Mouse (Mus musculus) adrenal gland, postnatal 25 days (tissue): ENCODE results near the gene Pax3. TPM values are rescaled to one million over a fixed set of nuclear protein-coding genes. Genes with fewer than 3 reads are reported as not detected.
A peak's percentile ranks its signal among the peaks of the same experiment; 100 is the strongest.

ENCODE experiments used
- DNase-seq: peaks from one replicate; pipeline ENCODE4 v3.0.0; 2021; ENCODE audit warnings: mixed read lengths
- total RNA-seq: library from RNA; stranded (reverse); gene quantifications from 2 replicates; pipeline ENCODE4 v1.2.3, GENCODE M21; 2021

The Pax3 gene
- total RNA-seq, 1 experiment from 2014 or later = not detected

- no peak for DNase-seq
Measured at GRCm38 (mm10) chr1:78172334-78172733, 24.6 kb downstream of the Pax3 start.

- no peak for DNase-seq
Measured at GRCm38 (mm10) chr1:78171671-78172070, 25.3 kb downstream of the Pax3 start.

GRCm38 (mm10) chr1:78170771-78171170 is 26.2 kb downstream of the Pax3 start:
- no peak for DNase-seq

- no peak for DNase-seq
Measured at GRCm38 (mm10) chr1:78168796-78169195, 28.1 kb downstream of the Pax3 start.

- DNase-seq = no peak
Measured at GRCm38 (mm10) chr1:78167577-78168286, 29.2 kb downstream of the Pax3 start.

- DNase-seq = no peak
Measured at GRCm38 (mm10) chr1:78161745-78162144, 35.2 kb downstream of the Pax3 start.

- DNase-seq = no peak
Measured at GRCm38 (mm10) chr1:78157930-78158329, 39.0 kb downstream of the Pax3 start.

- DNase-seq = no peak
Measured at GRCm38 (mm10) chr1:78155796-78156195, 41.1 kb downstream of the Pax3 start.

GRCm38 (mm10) chr1:78148011-78148623 is 48.8 kb downstream of the Pax3 start:
- DNase-seq = peak; percentile 11

GRCm38 (mm10) chr1:78143403-78143802 is 53.5 kb downstream of the Pax3 start:
- DNase-seq = no peak

- no peak for DNase-seq
Measured at GRCm38 (mm10) chr1:78142912-78143311, 54.0 kb downstream of the Pax3 start.

GRCm38 (mm10) chr1:78141741-78142501 is 55.0 kb downstream of the Pax3 start:
- no peak for DNase-seq

GRCm38 (mm10) chr1:78141314-78141713 is 55.6 kb downstream of the Pax3 start:
- no peak for DNase-seq

GRCm38 (mm10) chr1:78140505-78141303 is 56.2 kb downstream of the Pax3 start:
- DNase-seq = no peak

- no peak for DNase-seq
Measured at GRCm38 (mm10) chr1:78139287-78139686, 57.6 kb downstream of the Pax3 start.

GRCm38 (mm10) chr1:78129267-78129666 is 67.7 kb downstream of the Pax3 start:
- no peak for DNase-seq

- no peak for DNase-seq
Measured at GRCm38 (mm10) chr1:78119899-78120560, 76.9 kb downstream of the Pax3 start.

- DNase-seq = no peak
Measured at GRCm38 (mm10) chr1:78116046-78116445, 80.9 kb downstream of the Pax3 start.

- DNase-seq = no peak
Measured at GRCm38 (mm10) chr1:78110311-78110710, 86.6 kb downstream of the Pax3 start.

- DNase-seq = no peak
Measured at GRCm38 (mm10) chr1:78103511-78103910, 93.4 kb downstream of the Pax3 start.

GRCm38 (mm10) chr1:78093619-78094018 is 103.3 kb downstream of the Pax3 start:
- no peak for DNase-seq

GRCm38 (mm10) chr1:78088646-78089045 is 108.3 kb downstream of the Pax3 start:
- peak; percentile 5 for DNase-seq
